Mouse (Mus musculus) NIH3T3 (cell line): ENCODE measurements at regions not wholly inside any gene's neighbourhood (a gene's known extent, or its start where the extent isn't known, plus 50 kb on each side); places are given as distances from the start of the nearest gene placed in this dataset.
"Not testable (repeated sequence)": the region's sequence is repeated elsewhere in the genome, so short reads cannot be mapped to it uniquely, and the experiment has no call there.

Experiments used
- DNase-seq: peaks from one replicate; pipeline ENCODE4 v3.0.0-alpha.2; 2012; ENCODE audit warnings: low read depth

- peak; percentile 87 for DNase-seq
These were observed 52.0 kb upstream of the Ak4 start for GRCm38 (mm10) chr4:101366905-101367679.

GRCm38 (mm10) chr4:101365299-101365698 is 53.8 kb upstream of the Ak4 start:
- no peak for DNase-seq

- no peak for DNase-seq
These were observed 54.4 kb upstream of the Ak4 start for GRCm38 (mm10) chr4:101364716-101365115.

GRCm38 (mm10) chr4:101363231-101363630 is 55.8 kb upstream of the Ak4 start:
- DNase-seq, result not testable (repeated sequence)

GRCm38 (mm10) chr4:101361779-101362178 is 57.3 kb upstream of the Ak4 start:
- no peak for DNase-seq

- DNase-seq, result no peak
These were observed 58.8 kb upstream of the Ak4 start for GRCm38 (mm10) chr4:101360296-101360695.

- DNase-seq, result no peak
These were observed 60.0 kb upstream of the Ak4 start for GRCm38 (mm10) chr4:101359119-101359518.

GRCm38 (mm10) chr4:101358525-101358924 is 60.6 kb upstream of the Ak4 start:
- no peak for DNase-seq

- no peak for DNase-seq
These were observed 61.2 kb upstream of the Ak4 start for GRCm38 (mm10) chr4:101357923-101358322.

- peak; percentile 43 for DNase-seq
These were observed 61.9 kb upstream of the Ak4 start for GRCm38 (mm10) chr4:101356954-101357891.

- DNase-seq, result peak; percentile 92
These were observed 62.8 kb upstream of the Ak4 start for GRCm38 (mm10) chr4:101356093-101356953.

- peak; percentile 58 for DNase-seq
These were observed 63.5 kb upstream of the Ak4 start for GRCm38 (mm10) chr4:101355431-101356092.

- peak; percentile 71 for DNase-seq
These were observed 64.1 kb upstream of the Ak4 start for GRCm38 (mm10) chr4:101354951-101355350.

GRCm38 (mm10) chr4:101354086-101354855 is 64.8 kb upstream of the Ak4 start:
- no peak for DNase-seq

- no peak for DNase-seq
These were observed 66.9 kb upstream of the Ak4 start for GRCm38 (mm10) chr4:101352178-101352577.

GRCm38 (mm10) chr4:101351716-101352115 is 67.4 kb upstream of the Ak4 start:
- DNase-seq, result no peak

- DNase-seq, result no peak
These were observed 68.4 kb upstream of the Ak4 start for GRCm38 (mm10) chr4:101350656-101351055.

- DNase-seq, result no peak
These were observed 68.9 kb upstream of the Ak4 start for GRCm38 (mm10) chr4:101350222-101350621.

- DNase-seq, result peak; percentile 87
These were observed 69.7 kb upstream of the Ak4 start for GRCm38 (mm10) chr4:101349413-101349812.

GRCm38 (mm10) chr4:101347309-101347708 is 71.8 kb upstream of the Ak4 start:
- peak; percentile 41 for DNase-seq
